Mouse (Mus musculus) spleen, adult 2 months (tissue): ENCODE data around the gene Slc4a4.

Experiments
- CTCF ChIP-seq: fragments of 200-500 bp; IDR thresholded peaks from 2 replicates; pipeline ENCODE4 v1.5.1; 2011; ENCODE audit warnings: mild to moderate bottlenecking, inconsistent platforms; ENCODE audit not compliant: insufficient read depth, insufficient read length, insufficient replicate concordance; ENCODE audit errors: extremely low read depth
- POLR2A ChIP-seq: fragments of 200-500 bp; IDR thresholded peaks from 2 replicates; pipeline ENCODE4 v1.6.1; 2011; ENCODE audit warnings: low read depth, low read length, inconsistent platforms

GRCm38 (mm10) chr5:89024413-89024812 is 137.8 kb downstream of the Slc4a4 start:
- no peak for TF ChIP-seq POLR2A
- TF ChIP-seq CTCF, result no peak
